Mouse (Mus musculus) heart, embryonic 10.5 days (tissue): ENCODE data around the gene P2ry4. TPM values are rescaled to one million over a fixed set of nuclear protein-coding genes. Genes with fewer than 3 reads are reported as not detected.
A peak's percentile ranks its signal among the peaks of the same experiment; 100 is the strongest.

Experiments
- DNase-seq: peaks from one replicate; pipeline ENCODE4 v3.0.0-alpha.2; 2017; ENCODE audit warnings: low spot score
- H3K27ac ChIP-seq: fragments of 300-500 bp; sonication (generic); 2 replicates; pipeline ENCODE4 v1.5.1; 2016; ENCODE audit warnings: mild to moderate bottlenecking
- H3K27me3 ChIP-seq: fragments of 300-500 bp; sonication (generic); 2 replicates; pipeline ENCODE4 v1.6.1; 2016; ENCODE audit warnings: mild to moderate bottlenecking; ENCODE audit not compliant: poor library complexity, insufficient read depth, severe bottlenecking
- H3K36me3 ChIP-seq: fragments of 300-500 bp; sonication (generic); 2 replicates; pipeline ENCODE4 v1.6.1; 2016; ENCODE audit warnings: mild to moderate bottlenecking, moderate library complexity
- H3K4me1 ChIP-seq: fragments of 300-500 bp; sonication (generic); 2 replicates; pipeline ENCODE4 v1.6.1; 2016; ENCODE audit warnings: mild to moderate bottlenecking
- H3K4me3 ChIP-seq: fragments of 300-500 bp; sonication (generic); 2 replicates; pipeline ENCODE4 v1.5.1; 2016; ENCODE audit warnings: mild to moderate bottlenecking, moderate library complexity
- H3K9me3 ChIP-seq: fragments of 300-500 bp; sonication (generic); 2 replicates; pipeline ENCODE4 v1.6.1; 2016; ENCODE audit warnings: mild to moderate bottlenecking, moderate library complexity
- WGBS: fragments of 180-500 bp; shearing (Covaris S2); methylation state at CpG from one replicate; pipeline ENCODE4 v1.1.7; 2016; 5-methylcytosine and 5-hydroxymethylcytosine counted together
- polyA plus RNA-seq: library from polyadenylated mRNA; unstranded; fragments of >200 nt; fragmentation: Nextera tagmentation; extraction: Ambion mirVana; gene quantifications from 2 replicates; pipeline ENCODE4 v1.2.1, GENCODE M21; 2016

The P2ry4 gene
- not detected in 2 replicates for polyA plus RNA-seq

- no peaks in the 10 kb centered on the region for H3K36me3 ChIP-seq
- peaks cover 15% of the 10 kb centered on the region; the same call in 1 of the 2 replicates for H3K27me3 ChIP-seq
- WGBS: 57% methylated on average over 4 of the region's 4 CpGs
These were observed at the start of gene P2ry4 for GRCm38 (mm10) chrX:100594791-100595190. Gene P2ry4, minus strand, starts transcription at chrX:100594869.

GRCm38 (mm10) chrX:100638477-100638876 lies 43.8 kb upstream of the P2ry4 start:
- H3K27me3 ChIP-seq: no peaks in the 10 kb centered on the region
- 82% methylated on average over 8 of the region's 8 CpGs for WGBS
- no peaks in the 10 kb centered on the region for H3K9me3 ChIP-seq
- H3K4me3 ChIP-seq: no peak overlapping the region
- DNase-seq: no peak
- H3K4me1 ChIP-seq: no peaks in the 10 kb centered on the region
- H3K36me3 ChIP-seq: peaks cover 32% of the 10 kb centered on the region
- no peak overlapping the region for H3K27ac ChIP-seq

More at GRCm38 (mm10) chrX:100594791-100595190, at the start of gene P2ry4:
- DNase-seq: no peak
- Histone ChIP-seq H3K9me3 (no peaks in the 10 kb centered on the region), H3K4me3 (no peak within 1 kb of the TSS), H3K27ac (no peak within 1 kb of the TSS), H3K4me1 (no peaks in the 10 kb centered on the region)

- Histone ChIP-seq H3K9me3 (no peaks in the 10 kb centered on the region), H3K4me3 (no peak overlapping the region), H3K4me1 (no peaks in the 10 kb centered on the region), H3K27me3 (no peaks in the 10 kb centered on the region; the same call in 1 of the 2 replicates), H3K27ac (no peak overlapping the region), H3K36me3 (peaks cover under 1% of the 10 kb centered on the region; the same call in 1 of the 2 replicates)
- WGBS: 87% methylated on average over 2 of the region's 2 CpGs
- no peak for DNase-seq
These were observed 34.4 kb upstream of the P2ry4 start for GRCm38 (mm10) chrX:100629076-100629475.

DNA sequence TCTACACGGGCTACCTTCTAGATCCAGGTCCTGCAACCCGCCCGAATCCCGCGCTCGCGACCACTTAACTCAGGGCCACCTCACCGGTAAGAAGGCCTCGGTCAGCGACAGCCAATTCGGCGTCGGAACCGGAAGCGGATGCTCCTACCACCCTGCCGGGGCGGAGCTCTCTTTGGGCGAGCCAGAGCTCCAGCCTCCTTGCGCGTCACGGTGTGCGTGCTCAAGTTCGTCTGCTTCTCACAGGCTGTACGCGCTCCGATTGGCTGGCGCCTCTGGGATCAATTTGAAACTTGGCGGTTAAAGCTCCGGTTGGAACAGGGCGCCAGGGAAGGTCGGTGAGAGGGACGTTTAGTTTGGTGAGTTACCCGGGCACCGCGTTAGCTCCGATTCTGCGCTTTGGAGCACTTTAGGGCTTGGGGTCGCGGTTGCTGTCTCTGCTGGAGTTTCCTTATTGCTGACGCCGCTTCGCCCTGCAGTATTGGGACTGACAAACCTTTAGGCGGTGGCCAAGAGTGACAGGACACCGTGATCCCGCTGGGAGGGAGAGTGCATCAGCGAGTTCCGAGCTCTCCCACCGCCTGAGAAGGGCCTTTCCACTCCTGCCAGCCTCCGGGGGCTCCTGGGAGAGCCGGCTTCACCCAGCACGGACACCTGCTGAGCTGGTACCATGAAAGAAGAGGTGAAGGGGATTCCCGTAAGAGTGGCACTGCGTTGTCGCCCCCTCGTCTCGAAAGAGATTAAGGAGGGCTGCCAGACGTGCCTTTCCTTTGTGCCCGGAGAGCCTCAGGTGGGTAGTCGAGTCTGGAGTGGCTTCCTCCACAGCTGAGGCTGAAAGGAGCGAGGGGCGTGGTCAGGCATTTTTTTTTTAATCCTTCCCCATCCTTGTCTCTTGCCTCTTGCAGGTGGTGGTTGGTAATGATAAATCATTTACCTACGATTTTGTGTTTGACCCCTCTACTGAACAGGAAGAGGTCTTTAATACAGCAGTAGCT lies 31.4 kb upstream of the P2ry4 start, which contains the start of gene Pdzd11:
Pdzd11 (minus strand) TSS at position 767 of the 992 bp plus-strand sequence.
- 17% methylated on average over 62 of the region's 62 CpGs for WGBS
- peak within 1 kb of the TSS; percentile 90 for H3K27ac ChIP-seq
- peaks cover 12% of the 10 kb centered on the region; the same call in 1 of the 2 replicates for H3K36me3 ChIP-seq
- H3K27me3 ChIP-seq: no peaks in the 10 kb centered on the region; the same call in 1 of the 2 replicates
- no peaks in the 10 kb centered on the region for H3K4me1 ChIP-seq
- peak within 1 kb of the TSS; percentile 73 for H3K4me3 ChIP-seq
- DNase-seq: peak; percentile 96
- no peaks in the 10 kb centered on the region for H3K9me3 ChIP-seq

DNA sequence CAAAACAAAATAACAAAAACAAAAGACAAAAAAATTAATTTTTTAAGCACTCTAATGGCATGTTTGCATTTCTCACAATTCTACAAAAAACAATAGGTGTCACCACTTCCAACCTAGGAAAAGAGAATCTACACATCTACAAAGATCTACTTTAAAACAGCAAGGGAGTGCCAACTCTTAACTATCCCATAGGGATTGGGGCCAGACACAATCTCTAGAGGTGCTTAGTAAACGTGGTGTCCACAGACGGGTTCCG lies 30.8 kb upstream of the P2ry4 start, which contains the start of gene Kif4:
Kif4 (plus strand) TSS at position 192 of the 256 bp plus-strand sequence.
- DNase-seq: no peak
- no peaks in the 10 kb centered on the region for H3K4me1 ChIP-seq
- no peaks in the 10 kb centered on the region; the same call in 1 of the 2 replicates for H3K27me3 ChIP-seq
- WGBS: 26% methylated on average over 3 of the region's 3 CpGs
- H3K4me3 ChIP-seq: peak within 1 kb of the TSS; percentile 73
- H3K36me3 ChIP-seq: peaks cover 12% of the 10 kb centered on the region; the same call in 1 of the 2 replicates
- H3K27ac ChIP-seq: peak within 1 kb of the TSS; percentile 90
- no peaks in the 10 kb centered on the region for H3K9me3 ChIP-seq

GRCm38 (mm10) chrX:100625146-100625545 lies 30.5 kb upstream of the P2ry4 start:
- H3K36me3 ChIP-seq: peaks cover 12% of the 10 kb centered on the region; the same call in 1 of the 2 replicates
- DNase-seq: no peak
- no peaks in the 10 kb centered on the region; the same call in 1 of the 2 replicates for H3K27me3 ChIP-seq
- no peaks in the 10 kb centered on the region for H3K4me1 ChIP-seq
- H3K27ac ChIP-seq: peak overlapping the region; percentile 90; the same call in 1 of the 2 replicates
- H3K4me3 ChIP-seq: peak overlapping the region; percentile 73
- H3K9me3 ChIP-seq: no peaks in the 10 kb centered on the region
- 45% methylated on average over 7 of the region's 7 CpGs for WGBS

GRCm38 (mm10) chrX:100624242-100624641 lies 29.6 kb upstream of the P2ry4 start:
- DNase-seq: no peak
- Histone ChIP-seq H3K4me3 (no peak overlapping the region), H3K9me3 (no peaks in the 10 kb centered on the region), H3K27ac (no peak overlapping the region), H3K36me3 (peaks cover 12% of the 10 kb centered on the region; the same call in 1 of the 2 replicates), H3K4me1 (no peaks in the 10 kb centered on the region), H3K27me3 (no peaks in the 10 kb centered on the region; the same call in 1 of the 2 replicates)
- 84% methylated on average over 4 of the region's 4 CpGs for WGBS

DNA sequence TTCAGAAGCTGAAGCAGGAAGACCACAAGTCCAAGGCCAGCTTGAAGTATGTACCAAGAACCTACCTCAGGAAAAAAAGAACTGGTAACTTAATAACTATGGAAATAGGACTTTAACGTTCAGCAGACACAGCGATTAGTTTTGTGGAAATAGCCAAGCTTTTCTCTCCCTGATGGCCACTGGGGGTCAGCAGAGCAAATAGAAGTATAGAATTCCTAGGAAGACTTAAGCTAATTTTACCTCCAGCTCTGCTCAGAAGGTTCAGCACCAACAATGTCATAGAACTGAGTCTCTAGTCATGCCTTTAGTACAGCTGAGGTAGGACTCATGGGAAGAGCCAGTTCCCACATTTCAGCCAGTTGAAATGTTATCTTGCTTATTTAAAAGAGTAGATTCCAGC lies 26.7 kb upstream of the P2ry4 start:
- Histone ChIP-seq H3K27me3 (peaks cover 6% of the 10 kb centered on the region; the same call in 1 of the 2 replicates), H3K4me3 (no peak overlapping the region), H3K27ac (no peak overlapping the region), H3K9me3 (no peaks in the 10 kb centered on the region), H3K36me3 (peaks cover 12% of the 10 kb centered on the region; the same call in 1 of the 2 replicates), H3K4me1 (no peaks in the 10 kb centered on the region)
- 77% methylated on average over 2 of the region's 2 CpGs for WGBS
- no peak for DNase-seq

DNA sequence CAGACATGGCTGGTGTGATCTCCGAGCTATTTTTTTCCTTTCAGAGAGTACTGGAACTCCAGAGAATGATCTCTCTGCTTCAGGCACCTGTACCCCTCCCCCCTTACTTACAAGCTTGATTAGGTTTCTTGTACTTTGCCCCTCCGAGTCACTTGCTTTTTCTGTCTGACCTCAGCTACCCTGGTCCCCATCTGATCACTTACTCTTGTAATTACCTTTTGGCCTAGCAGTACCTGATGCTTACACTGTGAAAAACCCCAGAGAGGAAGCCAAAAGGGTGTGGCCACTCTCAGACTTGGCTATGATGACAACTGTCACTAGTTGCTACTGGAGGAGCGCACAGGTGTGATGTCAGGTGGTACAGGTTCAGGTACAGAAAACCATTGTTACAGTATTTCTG lies 23.8 kb upstream of the P2ry4 start:
- no peaks in the 10 kb centered on the region for H3K4me1 ChIP-seq
- peaks cover 12% of the 10 kb centered on the region; the same call in 1 of the 2 replicates for H3K27me3 ChIP-seq
- DNase-seq: no peak
- no peaks in the 10 kb centered on the region for H3K9me3 ChIP-seq
- H3K27ac ChIP-seq: no peak overlapping the region
- H3K4me3 ChIP-seq: no peak overlapping the region
- H3K36me3 ChIP-seq: peaks cover 9% of the 10 kb centered on the region; the same call in 1 of the 2 replicates
- WGBS: 62% methylated on average over 3 of the region's 3 CpGs

DNA sequence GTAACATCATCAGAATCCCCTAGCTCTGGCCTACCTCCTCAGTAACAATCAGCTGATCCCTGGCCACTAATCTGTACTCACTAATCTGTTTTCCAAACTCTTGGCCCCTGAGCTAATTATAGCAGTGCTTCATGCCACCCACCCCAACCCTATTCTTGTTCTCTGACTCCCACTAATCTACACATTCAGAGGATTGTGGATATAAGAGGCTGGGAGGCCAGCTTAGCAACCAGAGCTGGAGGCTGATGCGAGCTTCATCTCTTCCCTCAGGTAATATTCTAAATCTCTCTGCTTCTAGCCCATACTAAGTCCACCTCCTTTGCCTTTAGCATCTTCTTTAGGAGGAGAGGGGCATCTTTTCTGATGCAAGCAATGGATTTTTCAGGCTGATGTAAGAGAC lies 10.6 kb upstream of the P2ry4 start, which contains the start of gene Arr3:
Arr3 (plus strand) TSS at position 184 of the 400 bp plus-strand sequence.
- Histone ChIP-seq H3K27ac (no peak within 1 kb of the TSS), H3K4me3 (no peak within 1 kb of the TSS), H3K4me1 (no peaks in the 10 kb centered on the region), H3K36me3 (no peaks in the 10 kb centered on the region), H3K9me3 (no peaks in the 10 kb centered on the region), H3K27me3 (peaks cover 4% of the 10 kb centered on the region; the same call in 1 of the 2 replicates)
- WGBS: 60% methylated on average over 1 of the region's 1 CpGs
- no peak for DNase-seq

DNA sequence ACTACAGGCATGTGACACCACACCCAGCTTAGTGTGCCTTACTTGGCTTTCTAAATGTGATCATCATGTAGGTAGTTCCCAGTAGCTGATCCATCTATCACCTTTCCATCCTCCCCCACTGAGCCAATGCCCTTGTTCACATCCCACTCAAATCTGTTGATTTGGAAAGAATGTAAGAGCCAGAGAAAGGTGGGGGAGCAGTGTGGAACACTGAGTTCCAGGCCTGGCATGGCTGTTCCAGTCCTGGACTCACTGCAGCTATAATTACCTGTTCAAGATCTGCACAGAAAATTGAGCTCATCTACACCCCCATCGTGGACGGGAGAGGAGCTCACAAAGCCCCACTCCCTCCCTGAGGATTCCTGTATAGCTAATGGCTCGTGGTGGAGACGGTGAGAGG lies 5.1 kb upstream of the P2ry4 start:
- Histone ChIP-seq H3K27ac (no peak overlapping the region), H3K36me3 (no peaks in the 10 kb centered on the region), H3K4me1 (no peaks in the 10 kb centered on the region), H3K27me3 (peaks cover 13% of the 10 kb centered on the region; the same call in 1 of the 2 replicates), H3K9me3 (no peaks in the 10 kb centered on the region), H3K4me3 (no peak overlapping the region)
- no peak for DNase-seq
- WGBS: 54% methylated on average over 4 of the region's 4 CpGs

DNA sequence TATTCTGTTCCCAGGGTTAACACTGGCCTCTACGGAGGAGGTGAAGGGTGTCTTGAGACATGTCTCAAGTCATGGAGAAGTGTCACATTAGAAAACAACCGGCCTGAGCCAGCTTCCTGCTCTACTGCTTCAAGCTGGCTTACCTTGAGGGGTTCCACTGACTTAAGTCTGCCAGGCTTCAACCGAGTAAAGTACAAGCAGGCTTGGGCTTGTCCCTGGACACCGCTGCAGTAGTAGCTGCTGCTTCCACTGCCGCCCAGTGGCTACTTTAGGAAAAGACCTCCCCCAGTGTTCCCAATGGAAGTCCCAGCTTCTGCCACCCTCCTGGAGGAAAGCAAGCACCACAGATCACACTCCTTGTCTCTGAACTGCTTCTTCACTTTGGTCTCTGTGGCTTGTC lies 2.8 kb upstream of the P2ry4 start:
- DNase-seq: peak; percentile 76
- Histone ChIP-seq H3K4me3 (no peak overlapping the region), H3K9me3 (no peaks in the 10 kb centered on the region), H3K27ac (no peak overlapping the region), H3K27me3 (peaks cover 17% of the 10 kb centered on the region; the same call in 1 of the 2 replicates), H3K36me3 (no peaks in the 10 kb centered on the region), H3K4me1 (no peaks in the 10 kb centered on the region)
- WGBS: 26% methylated on average over 5 of the region's 5 CpGs

DNA sequence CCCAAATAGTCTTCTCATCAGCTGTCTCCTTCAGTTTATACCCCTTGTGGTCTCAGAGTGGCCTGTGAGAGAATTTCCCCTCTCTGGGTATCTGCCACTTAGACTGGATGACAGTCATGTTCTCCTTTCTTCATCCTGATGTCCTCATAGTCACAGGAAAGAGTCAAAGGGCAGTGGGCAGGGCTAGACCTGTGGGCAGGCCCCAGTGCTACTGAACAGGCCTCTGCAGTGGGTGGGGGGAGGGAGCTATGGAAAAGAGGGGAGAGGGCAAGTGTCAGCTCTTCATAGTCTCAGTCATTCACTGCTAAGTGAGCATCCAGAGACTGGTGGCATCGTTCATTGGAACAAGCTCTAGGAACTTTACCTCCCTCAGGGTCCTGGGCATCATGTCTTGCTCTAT lies 22.7 kb downstream of the P2ry4 start, which contains the start of gene Awat1:
Awat1 (plus strand) TSS at position 301 of the 400 bp plus-strand sequence.
- 80% methylated on average over 1 of the region's 1 CpGs for WGBS
- Histone ChIP-seq H3K9me3 (no peaks in the 10 kb centered on the region), H3K36me3 (no peaks in the 10 kb centered on the region), H3K4me1 (no peaks in the 10 kb centered on the region), H3K4me3 (no peak within 1 kb of the TSS), H3K27ac (no peak within 1 kb of the TSS), H3K27me3 (peaks cover 8% of the 10 kb centered on the region; the same call in 1 of the 2 replicates)
- no peak for DNase-seq
